Mouse (Mus musculus) lung, postnatal 14 days (tissue): ENCODE measurements at regions not wholly inside any gene's neighbourhood (a gene's known extent, or its start where the extent isn't known, plus 50 kb on each side); places are given as distances from the start of the nearest gene placed in this dataset.

ENCODE experiments used
- DNase-seq: peaks from one replicate; pipeline ENCODE4 v3.0.0; 2021

GRCm38 (mm10) chr7:51434865-51435264 is 76.0 kb upstream of the Ano5 start:
- DNase-seq, result peak; percentile 24

GRCm38 (mm10) chr7:51454989-51455692 is 55.7 kb upstream of the Ano5 start:
- DNase-seq, result no peak

GRCm38 (mm10) chr7:51458757-51459156 is 52.1 kb upstream of the Ano5 start:
- DNase-seq, result no peak
